Mouse (Mus musculus) lung, postnatal 14 days (tissue): Measurements from ENCODE around the gene Dph1.
A peak's percentile ranks its signal among the peaks of the same experiment; 100 is the strongest.

Source experiments
- DNase-seq: peaks from one replicate; pipeline ENCODE4 v3.0.0; 2021

The Dph1 gene

DNA sequence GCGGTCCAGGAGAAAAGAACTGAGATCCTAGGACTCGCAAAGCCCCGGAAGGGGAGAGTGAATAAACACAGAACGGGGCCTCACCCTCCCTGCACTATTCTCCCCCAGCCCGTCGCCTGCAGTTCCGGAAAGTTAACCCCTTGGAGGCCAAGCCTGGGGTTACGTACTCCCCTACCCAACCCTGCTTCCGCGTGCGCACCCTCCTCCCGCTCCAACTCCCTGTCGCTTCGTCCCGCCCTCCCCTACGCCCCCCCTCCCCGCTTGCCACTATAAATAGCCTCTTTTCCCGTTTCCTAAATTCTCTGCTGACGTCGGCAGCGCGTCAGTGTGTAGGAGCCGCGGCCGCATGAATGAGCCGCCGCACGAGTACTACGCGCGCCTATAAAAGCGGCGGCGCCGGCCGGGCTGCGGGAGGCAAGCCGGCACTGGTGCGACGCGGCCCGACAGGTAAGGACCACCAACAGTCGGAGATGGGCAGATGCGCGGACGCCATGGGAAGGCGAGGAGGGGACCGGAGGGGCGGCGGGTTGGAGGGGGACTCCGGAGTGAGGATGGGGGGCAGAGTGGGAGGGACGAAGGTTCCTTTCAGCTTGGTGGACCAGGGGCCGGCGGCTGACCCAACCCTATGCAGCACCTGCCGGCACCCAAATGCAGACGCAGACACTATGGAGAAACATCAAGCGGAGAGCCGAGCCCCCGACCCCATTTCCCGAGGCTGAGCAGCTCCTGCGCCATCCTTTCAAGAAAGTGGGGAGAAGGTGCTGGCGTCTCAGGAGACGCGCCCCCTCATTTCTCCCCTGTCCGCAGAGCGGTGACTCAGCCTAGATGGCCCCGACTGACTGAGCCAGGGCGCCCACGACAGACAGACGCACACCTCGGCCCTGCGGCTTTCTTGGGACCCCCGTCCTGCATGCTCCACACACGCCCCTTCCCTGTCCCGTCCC lies 18.6 kb downstream of the Dph1 start:
- no peak for DNase-seq

DNA sequence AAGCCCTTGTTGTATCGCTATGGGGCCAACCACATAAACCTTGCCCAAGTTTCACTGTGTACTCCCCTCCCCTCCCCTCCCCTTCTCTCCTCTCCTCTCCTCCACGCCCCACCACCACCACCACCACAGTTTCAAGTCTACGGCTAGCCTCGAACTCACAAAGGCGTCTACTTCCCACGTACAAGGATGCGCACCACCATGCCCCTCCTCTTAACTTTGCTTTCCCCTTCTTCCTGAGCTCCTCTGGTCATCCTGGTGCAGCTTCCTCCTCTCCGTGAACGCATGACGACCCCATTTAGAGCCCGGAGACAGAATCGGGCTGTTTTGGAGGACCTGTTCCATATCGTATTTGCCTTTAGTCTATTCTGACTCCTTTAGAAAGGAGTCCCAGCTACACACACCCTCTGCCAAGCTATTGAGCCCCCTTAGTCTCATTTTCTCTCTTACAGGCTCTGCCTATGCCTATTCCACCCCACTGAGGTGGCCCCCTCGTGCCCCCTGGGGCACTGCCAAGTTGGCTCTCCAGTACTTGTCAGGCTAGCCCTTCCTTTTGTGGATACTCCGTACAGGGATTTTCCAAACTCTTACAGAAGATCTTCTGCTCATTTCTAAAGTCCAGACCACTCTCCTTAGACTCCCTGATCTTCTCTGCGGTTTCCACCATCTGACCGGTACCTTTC lies 19.7 kb downstream of the Dph1 start:
- DNase-seq: no peak

DNA sequence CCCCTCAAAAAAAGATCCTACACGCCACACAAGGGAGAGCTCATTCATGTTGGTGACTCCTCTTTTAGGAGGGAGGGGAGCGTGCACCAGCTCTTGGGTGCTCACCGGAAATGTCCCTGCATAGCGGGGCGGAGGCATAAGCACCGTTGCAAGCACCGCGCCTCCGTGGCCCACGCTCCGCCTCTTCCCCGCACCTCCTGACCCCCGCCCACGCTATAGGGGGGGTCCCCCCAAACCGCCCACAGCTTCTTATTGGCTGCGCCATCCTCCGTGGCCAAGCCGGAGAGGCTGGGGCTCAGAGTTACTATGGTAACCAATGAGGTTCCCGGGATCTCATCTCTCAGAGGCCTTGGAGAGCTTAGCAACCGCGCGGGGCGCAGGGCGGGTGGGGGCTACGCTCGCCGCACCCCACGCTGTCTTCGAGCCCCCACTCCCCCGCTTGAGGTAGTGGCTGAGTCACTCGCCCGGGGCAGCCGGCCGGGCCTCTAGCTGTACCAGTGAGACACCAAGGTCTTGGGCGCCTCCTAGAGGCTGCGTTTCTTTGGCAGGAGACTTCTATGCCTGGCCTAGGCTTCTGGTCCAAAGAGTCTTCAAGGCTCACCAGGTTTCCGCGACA lies 20.8 kb downstream of the Dph1 start:
- DNase-seq: peak; percentile 96

DNA sequence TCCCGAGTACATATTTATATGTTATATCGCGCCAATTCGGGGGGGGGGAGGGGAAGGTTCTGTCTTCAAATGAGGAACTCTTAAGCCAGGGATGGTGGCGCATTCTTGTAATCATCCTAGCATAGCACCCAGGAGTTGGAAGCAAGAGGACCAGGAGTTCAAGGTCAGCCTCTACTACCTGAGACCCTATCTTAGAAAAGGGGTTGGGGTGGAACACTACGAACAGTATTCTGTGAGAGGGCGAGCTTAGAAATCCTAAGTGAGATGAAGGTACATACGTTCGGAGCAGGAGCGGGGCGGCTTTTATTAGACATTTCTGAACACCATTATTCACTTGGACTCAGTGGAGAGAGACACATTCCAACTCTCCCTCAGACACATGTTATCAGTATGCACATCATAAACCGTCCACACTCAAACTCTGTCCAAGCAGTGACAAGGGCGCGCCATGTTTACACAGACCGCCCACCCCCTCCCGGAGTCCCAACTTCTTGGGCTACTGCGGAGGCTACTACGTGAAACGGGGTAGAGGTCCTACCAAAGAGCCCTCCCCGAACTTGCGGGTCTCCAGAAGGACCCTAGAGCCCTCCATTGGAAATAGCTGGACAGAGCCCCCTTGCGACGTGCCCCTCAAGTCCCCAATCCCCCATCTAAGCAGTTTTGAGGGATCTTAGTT lies 21.5 kb downstream of the Dph1 start, which contains the start of gene Hic1:
Gene Hic1 (minus strand): TSS at position 115 of the 676 bp plus-strand sequence.
- DNase-seq: no peak

DNA sequence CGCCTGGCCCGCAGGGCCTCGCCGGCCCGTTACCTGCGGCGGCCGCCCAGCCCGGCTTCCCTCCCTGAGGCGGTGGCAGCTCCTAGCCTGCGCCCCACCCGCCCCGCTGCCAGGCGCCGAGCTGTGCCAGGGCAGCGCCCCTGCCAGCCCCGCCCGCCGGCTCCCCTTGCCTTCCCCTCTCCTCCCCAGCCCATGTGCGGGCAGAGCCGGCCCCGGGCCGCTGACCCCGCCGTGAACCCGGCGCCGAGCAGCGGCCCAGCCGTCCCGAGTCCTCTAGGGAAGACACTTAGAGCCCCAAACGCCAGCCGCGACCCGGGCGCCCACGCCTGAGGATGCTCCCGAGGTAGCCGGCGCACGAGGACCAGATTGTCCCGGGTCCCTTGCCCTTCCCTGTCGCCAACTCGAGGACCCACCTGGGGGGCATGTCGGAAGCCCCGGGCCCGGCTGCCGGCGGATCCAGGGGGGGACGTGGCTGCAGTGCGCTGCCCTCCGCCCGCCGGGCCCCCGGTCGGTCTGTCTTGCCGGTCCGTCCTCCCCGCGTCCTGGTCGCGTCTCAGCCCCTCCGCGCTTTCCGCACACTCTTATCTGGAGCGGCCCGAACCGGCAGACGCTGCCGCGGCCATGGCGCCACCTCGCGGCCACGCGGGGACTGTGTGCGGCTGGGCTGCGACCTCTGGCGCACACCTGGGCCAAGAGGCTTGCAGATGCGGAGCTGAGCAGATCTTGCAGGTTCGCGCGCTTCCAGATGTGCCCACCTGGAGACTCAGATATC lies 22.3 kb downstream of the Dph1 start:
- peak; percentile 91 for DNase-seq

DNA sequence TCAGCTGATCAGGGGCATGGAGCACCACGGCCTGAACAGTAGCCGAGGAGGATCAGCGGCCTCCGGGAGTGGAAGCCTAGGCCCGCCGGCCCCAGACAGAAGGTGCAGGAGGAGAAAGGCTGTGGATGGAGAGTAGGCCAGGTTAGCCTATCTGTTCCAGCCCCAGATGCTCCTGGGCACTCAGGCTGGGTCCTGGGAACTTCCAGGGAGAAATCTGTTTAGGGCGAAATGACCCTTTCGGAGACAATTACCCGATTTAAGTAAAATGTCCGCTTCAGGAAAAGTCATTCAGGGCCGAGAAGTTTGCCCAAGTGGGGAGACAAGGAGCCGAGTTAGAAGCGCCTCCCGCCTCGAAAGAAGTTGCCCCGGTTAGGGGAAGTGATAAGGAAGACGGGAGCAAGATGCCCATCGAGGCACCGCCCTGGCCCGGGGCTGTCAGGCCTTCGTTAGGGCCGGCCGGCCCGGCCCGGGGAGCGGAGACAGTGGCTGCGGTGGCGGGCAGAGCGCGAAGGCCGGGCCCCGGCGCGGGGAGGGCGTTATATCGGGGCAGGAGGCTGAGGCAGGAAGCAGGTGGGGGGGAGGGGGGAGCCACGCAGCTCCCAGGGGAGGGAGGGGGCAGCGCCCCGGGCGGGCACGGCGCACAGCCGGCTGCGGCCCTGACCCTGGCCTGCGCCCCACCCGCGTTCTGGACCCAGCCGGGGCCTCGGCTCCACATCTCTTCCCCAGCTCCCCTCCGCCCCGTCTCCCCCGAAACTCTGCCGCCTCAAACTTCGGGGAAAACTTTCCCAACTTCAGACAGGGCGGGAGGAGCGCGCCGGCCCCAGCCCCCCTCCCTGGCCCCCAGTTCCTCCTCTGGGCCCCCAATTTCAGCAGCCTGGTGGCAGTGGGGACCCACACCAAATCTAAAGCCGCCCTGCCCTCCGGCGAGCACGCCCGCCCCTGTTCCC lies 23.1 kb downstream of the Dph1 start:
- no peak for DNase-seq

DNA sequence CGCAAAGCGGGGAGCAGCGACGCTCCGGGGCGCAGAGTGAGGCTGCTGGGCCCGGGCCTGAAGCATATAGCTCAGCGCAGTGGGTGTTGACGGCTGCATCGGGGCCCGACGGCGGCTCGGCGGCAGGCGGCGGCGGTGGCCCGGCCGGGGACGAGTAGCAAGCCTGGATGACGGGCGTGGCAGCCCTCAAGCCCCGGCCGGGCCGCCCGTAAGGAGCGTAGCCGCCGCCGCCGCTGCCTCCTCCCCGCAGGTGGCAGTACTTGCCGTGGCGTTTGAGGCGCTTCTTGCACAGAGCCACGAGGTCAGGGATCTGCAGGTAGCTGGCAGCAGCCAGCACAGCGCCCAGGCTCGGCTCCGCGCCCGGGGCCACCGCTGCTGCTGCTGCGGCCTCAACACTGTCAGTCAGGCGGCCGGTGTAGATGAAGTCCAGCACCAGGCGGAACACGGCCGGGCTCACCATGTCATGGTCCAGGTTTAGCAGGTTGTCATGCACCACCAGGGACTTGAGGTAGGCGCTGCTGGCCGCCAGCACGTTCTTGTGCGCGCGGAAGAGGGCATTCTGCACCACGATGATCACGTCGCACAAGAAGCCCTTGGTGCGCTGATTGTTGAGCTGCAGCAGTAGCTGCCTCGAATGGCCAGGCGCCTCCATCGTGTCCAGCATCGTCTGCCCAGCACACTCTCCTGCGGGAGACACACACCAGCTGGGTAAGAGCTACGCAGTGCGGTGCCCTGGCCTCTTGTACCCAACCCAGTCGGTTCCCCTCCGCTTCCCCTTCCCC lies 24.0 kb downstream of the Dph1 start:
- DNase-seq: peak; percentile 40

DNA sequence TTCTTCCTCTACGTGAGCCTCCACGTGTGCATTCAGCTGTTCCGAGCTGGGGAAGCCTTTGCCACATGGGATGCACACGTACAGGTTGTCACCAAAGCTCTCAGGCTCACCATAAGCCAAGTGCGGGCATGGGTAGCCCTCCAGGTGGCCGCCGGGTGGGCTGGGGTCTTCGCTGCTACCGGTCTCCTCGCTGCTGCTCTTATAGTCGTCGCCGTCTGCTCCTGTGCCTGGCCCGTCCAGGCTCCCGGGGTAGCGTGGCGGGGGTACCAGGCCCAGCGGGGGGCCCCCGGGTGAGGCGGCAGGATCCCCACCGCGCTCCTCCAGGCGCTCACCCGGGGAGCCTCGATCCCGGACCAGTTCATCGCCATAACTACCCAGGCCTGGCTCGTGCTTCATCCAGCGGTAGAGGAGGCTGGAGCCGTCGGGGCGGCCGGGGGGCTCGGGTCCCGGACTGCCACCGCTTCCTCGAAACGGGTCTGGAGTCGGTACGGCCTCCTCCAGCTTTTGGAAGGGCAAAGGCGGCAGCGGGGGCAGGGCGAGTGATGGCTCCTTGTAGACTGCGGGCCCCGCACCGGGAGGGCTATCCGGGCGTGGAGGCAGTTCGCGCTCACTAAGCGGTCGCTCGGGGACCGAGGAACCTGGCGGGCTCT lies 24.7 kb downstream of the Dph1 start:
- no peak for DNase-seq

DNA sequence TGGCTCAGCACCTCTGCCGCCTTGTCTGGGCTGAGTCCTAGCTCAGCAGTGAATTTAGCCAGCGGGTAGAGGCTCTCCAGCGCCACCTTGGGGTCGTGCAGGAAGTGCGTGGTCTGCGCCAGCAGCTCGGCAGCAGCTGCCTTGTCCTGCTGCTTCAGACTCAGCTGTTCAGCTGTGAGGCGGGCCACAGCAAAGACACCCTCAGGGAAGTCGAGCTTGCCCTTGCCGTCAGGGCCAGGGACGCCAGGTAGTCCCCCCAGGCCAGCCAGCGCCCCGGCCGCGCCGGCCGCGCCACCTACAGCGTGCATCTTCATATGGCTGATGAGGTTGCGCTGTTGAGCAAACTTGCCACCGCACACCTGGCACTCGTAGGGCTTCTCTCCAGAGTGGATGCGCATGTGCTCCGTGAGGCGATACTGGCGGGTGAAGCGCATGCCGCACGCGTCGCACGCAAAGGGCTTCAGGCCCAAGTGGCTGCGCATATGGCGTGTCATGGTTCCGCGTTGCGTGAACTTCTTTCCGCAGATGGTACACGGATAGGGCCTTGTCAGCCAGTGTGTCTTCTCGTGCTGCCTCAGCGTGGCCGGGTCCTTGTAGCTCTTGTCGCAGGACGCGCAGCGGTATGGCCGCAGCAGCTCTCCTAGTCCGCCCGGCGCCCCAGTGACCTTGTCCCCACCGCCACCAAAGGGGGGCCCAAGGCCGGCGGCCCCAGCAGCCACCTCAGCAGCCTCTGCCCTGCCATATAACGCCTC lies 25.4 kb downstream of the Dph1 start:
- DNase-seq: peak; percentile 88

DNA sequence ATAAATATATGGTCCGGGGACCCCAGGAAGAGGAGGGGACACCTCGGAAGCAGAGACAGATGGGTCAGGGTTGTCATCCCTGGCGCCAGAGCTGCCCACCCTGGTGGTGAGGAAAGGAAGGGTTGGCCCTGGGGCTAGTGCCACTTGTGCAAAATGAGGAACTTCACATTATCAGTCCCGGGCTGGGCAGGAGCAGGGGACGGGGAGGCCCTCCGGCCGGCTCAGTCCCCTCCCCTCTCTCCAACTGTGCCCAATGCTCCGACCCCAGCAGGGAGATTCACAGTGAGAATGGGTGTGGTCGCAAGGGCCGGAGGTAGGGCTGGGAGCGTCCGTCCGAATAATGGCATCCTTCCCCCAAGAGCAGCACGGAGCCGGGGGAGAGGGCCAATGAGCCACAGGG lies 26.3 kb downstream of the Dph1 start:
- no peak for DNase-seq

DNA sequence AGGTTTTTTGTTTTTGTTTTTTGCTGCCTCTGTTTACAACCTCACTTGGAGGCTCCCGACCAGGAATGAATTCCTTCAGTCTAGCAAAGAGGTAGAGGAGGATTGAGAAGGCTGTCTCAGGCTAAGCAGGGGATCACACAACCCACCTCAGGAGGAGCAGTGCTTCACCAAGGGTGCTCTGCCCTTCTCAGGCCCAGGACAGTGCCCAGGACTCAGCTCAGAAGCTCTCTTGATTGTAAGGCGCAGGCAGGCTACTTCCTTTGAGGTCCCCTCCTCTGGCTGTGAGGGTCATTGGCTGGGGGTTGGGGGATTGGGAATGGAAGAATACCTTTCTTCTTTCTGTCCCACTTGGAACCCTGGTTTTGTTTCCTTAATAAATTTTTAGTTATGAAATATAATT lies 27.0 kb downstream of the Dph1 start:
- no peak for DNase-seq

DNA sequence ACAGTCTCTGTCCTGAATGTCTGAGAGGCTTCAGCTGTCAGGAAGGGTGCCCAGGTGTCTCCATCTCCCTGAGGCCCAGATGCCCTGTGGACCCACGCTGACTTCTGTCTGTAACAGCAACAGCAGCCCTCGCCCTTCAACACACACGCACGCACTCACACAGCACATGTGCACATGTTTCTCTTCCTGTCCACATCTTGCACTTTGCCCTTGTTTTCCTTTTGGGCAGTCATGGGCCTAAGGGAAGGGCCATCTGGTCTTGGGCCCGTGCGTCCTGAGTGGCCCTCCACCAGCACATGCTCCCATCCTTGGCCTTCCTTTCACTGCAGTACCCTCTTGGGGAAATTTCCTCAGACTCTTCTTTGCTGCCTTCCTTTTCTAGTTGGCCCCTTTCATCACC lies 27.7 kb downstream of the Dph1 start:
- DNase-seq: no peak

DNA sequence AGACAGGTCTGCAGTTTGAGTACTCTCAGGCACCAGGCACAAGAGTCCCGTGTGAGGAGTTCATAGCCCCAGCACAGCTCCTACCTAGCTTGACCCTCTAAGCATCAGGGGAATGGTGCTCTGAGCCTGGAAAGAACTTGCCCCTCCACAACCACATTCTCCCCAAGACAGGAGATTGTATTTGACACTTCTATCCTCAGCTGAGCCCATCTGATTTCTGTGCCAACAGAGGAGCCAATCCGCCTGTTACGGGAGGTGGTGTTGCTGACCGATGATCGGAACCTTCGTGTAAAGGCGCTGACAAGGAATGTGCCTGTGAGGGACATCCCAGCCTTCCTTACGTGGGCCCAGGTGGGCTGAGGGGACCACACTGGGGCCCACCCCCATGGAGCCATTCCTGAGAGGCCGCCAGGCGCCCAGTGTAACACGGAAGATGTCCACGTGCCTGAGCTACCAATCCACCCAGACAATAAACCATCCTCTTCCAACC lies 28.4 kb downstream of the Dph1 start:
- DNase-seq: no peak

DNA sequence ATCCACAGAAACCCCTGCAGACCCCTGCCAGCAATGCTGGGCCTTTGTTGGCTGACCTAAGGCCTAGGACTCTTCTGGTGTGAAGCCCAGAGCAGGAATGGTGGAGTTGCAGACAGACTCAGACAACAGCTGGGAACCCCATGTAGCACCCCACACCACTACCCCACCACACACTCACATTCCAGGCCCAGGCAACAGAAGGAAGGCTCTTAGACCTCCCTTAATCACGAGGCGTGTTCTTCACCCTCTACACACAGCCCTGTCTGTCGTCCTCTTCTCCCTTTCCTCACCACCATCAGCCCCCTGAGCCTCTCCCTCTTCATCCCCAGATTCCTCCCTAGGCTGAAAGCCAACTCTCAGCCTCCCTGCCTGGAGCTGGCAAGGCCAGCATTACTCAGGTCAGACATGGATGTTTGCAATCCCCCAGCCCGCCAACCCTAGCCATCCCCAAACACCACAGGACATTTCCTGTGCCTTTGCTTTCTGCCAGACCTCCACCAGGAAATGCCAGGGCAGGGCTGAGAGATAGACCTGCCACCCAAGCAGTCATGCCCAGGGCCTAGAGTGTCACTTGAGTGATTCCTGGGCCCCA lies 29.5 kb downstream of the Dph1 start:
- DNase-seq: no peak

DNA sequence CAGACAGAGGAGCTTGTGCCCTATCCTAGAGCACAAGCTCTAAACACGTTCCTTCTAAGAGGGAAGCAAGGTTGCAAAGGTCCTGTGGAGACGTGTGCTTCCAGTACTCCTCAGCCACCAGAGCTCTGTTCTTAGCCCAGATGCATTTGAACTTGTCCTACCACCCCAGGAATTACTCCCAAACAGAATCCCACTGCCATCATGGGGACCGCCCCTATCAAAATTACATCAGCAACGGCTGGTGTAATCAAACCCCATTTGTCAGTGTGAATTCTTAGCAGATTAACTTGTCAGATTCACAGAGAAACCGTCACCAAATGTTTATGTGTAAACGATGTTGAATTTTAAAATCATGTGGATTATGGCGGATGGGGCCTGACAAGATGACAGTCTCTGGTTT lies 30.1 kb downstream of the Dph1 start:
- DNase-seq: no peak

DNA sequence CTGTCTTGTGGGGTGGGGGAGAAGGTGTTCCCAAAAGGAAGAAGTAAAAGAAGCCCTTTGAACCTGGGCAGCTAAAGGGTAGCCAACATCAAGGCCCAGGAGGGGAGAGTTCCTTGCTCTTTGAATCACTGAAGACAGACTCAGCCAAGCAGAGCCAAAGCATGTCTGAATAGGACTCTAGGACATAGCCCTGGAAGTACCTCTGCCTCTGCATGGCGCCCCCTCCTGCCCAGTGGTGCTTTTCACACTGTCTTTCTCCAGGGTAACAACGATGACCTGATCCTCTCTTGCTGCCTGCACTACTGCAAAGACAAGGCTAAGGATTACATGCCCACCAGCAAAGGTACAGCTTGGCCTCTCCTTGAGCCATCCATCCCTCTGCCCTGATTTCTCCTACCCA lies 31.5 kb downstream of the Dph1 start:
- DNase-seq: peak; percentile 69

DNA sequence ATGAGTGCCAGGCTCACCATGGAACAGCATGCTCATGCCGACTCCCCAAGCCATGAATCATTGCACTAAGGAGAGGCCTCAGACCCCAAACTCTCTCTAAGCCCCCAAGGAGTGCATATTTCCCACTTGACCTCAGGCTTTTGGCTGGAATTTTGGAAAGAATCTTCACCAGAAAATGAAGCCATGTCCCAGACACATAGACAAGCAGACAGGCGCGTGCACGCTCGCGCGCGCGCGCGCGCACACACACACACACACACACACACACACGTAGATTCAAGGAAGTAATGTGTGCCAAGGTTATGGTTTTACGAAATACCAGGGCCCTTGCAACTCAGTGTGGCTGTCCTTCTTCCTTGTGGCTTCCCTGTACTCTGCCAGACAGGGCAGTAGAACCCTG lies 32.6 kb downstream of the Dph1 start:
- no peak for DNase-seq

DNA sequence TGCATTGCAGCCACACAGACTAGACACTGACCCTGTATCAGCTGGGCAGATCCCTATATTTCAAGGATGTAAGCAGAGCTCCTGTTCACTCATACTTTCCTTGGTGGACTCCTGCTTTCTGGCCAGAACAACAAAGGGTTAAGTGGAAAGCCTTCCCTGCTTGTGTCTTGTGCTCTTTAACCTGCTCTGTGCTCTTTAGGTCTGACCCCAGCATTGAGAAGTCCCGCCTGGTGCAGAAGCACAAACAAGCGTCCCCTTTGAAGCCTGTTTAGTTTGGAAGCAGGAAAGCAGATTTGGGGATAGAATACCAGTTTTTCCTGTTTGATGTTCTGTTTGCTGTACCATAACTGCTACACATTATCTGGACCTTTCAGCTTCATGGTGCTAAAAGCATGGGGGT lies 33.1 kb downstream of the Dph1 start:
- DNase-seq: no peak
